Mouse (Mus musculus) intestine, embryonic 15.5 days (tissue): Measurements from ENCODE around the gene Sh3pxd2a. TPM values are rescaled to one million over a fixed set of nuclear protein-coding genes. Genes with fewer than 3 reads are reported as not detected.
A peak's percentile ranks its signal among the peaks of the same experiment; 100 is the strongest.

Experiments
- ATAC-seq: fragments of 200-750 bp; cut with Nextera tagmentation; 2 replicates; pipeline ENCODE4 v1.8.0; 2017; ENCODE audit warnings: moderate TSS enrichment, moderate library complexity
- H3K27ac ChIP-seq: fragments of 300-500 bp; sonication (generic); 2 replicates; pipeline ENCODE4 v1.5.1; 2015; ENCODE audit warnings: mild to moderate bottlenecking, inconsistent platforms
- H3K27me3 ChIP-seq: fragments of 300-500 bp; sonication (generic); replicated peaks from 2 replicates; pipeline ENCODE4 v1.6.1; 2015; ENCODE audit warnings: inconsistent platforms
- H3K36me3 ChIP-seq: fragments of 300-500 bp; sonication (generic); 2 replicates; pipeline ENCODE4 v1.6.1; 2015; ENCODE audit warnings: inconsistent platforms
- H3K4me1 ChIP-seq: fragments of 300-500 bp; sonication (generic); replicated peaks from 2 replicates; pipeline ENCODE4 v1.6.1; 2015; ENCODE audit warnings: inconsistent platforms
- H3K4me2 ChIP-seq: fragments of 300-500 bp; sonication (generic); replicated peaks from 2 replicates; pipeline ENCODE4 v1.6.1; 2015; ENCODE audit warnings: mild to moderate bottlenecking, inconsistent platforms
- H3K4me3 ChIP-seq: fragments of 300-500 bp; sonication (generic); replicated peaks from 2 replicates; pipeline ENCODE4 v1.5.1; 2015; ENCODE audit warnings: inconsistent platforms
- H3K9ac ChIP-seq: fragments of 300-500 bp; sonication (generic); 2 replicates; pipeline ENCODE4 v1.6.1; 2015; ENCODE audit warnings: inconsistent platforms
- H3K9me3 ChIP-seq: fragments of 300-500 bp; sonication (generic); 2 replicates; pipeline ENCODE4 v1.6.1; 2016; ENCODE audit warnings: inconsistent platforms
- WGBS: fragments of 180-500 bp; shearing (Covaris S2); methylation state at CpG from one replicate; pipeline ENCODE4 v1.1.7; 2015; 5-methylcytosine and 5-hydroxymethylcytosine counted together
- polyA plus RNA-seq: library from polyadenylated mRNA; unstranded; fragments of >200 nt; fragmentation: Nextera tagmentation; extraction: Ambion mirVana; gene quantifications from 2 replicates; pipeline ENCODE4 v1.2.1, GENCODE M21; 2015

Sh3pxd2a gene
- polyA plus RNA-seq, 1 experiment from 2014 or later, result 5.0 TPM

DNA sequence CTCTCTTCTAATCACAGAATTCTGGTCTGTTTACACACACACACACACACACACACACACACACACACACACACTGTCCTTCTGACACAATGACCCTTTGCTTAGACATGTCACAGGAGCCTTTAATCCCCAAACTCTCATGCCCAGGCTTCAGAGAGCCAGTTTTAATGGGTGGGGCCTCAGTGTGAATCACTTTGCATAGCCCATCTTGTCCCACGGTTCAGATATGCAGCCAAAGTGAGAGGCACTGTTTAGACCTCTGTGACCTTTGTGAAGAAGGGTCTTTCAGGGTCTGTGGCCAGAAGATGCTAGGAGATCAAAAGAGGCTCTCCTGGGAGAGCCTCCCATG is 148.3 kb downstream of the Sh3pxd2a start:
- H3K4me1 ChIP-seq, result peaks cover 82% of the 10 kb centered on the region
- H3K27me3 ChIP-seq, result no peaks in the 10 kb centered on the region
- no peak overlapping the region for H3K27ac ChIP-seq
- no peaks in the 10 kb centered on the region for H3K36me3 ChIP-seq
- 15% methylated on average over 1 of the region's 1 CpGs for WGBS
- no peak overlapping the region for H3K4me3 ChIP-seq
- no peak overlapping the region for H3K4me2 ChIP-seq
- H3K9me3 ChIP-seq, result no peaks in the 10 kb centered on the region
- no peak for ATAC-seq
- H3K9ac ChIP-seq, result no peak overlapping the region

DNA sequence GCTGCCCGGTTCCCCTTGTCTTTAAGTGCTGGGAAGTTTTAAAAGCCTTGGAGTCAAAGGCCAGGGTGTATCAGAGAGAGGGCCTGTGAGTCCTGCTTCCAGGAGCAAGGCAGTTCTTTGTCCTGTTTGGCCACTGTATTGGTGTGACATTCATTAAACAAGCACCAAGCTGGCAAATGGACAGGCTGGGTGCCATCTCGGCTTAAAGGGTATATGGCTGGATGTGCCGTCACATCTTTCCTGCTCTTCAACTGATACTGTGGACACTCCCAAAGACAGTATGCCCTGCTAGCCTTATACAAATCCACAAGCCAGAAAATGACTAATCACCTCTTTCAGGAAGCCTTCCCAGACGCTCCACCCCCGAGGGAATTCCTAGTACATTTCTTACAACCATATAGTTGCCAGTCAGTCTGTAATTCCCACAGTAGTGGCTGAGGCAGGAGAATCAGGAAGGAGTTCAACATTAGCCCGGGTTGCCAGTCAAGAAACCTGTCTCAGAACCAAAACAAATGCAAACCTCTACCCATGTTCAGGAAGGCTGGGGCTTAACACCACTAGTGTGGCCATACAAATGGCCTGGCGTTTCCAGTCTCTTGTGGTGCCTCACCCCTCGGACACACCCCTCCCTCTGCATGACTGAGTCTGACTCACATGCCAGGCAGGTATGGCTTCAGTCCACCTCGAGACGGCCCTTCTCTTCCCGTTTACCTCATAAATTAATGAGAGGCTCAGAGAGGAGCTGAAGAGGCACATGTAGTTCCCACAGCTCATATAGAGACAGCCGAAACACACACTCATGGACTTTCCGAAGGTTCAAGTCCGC is 148.9 kb downstream of the Sh3pxd2a start:
- H3K9me3 ChIP-seq, result no peaks in the 10 kb centered on the region
- peak overlapping the region; percentile 54 for H3K4me3 ChIP-seq
- H3K4me2 ChIP-seq, result peak overlapping the region; percentile 71
- H3K36me3 ChIP-seq, result no peaks in the 10 kb centered on the region
- peak overlapping the region; percentile 94 for H3K27ac ChIP-seq
- 38% methylated on average over 14 of the region's 14 CpGs for WGBS
- H3K9ac ChIP-seq, result no peak overlapping the region
- no peak for ATAC-seq
- H3K4me1 ChIP-seq, result peaks cover 79% of the 10 kb centered on the region
- no peaks in the 10 kb centered on the region for H3K27me3 ChIP-seq

DNA sequence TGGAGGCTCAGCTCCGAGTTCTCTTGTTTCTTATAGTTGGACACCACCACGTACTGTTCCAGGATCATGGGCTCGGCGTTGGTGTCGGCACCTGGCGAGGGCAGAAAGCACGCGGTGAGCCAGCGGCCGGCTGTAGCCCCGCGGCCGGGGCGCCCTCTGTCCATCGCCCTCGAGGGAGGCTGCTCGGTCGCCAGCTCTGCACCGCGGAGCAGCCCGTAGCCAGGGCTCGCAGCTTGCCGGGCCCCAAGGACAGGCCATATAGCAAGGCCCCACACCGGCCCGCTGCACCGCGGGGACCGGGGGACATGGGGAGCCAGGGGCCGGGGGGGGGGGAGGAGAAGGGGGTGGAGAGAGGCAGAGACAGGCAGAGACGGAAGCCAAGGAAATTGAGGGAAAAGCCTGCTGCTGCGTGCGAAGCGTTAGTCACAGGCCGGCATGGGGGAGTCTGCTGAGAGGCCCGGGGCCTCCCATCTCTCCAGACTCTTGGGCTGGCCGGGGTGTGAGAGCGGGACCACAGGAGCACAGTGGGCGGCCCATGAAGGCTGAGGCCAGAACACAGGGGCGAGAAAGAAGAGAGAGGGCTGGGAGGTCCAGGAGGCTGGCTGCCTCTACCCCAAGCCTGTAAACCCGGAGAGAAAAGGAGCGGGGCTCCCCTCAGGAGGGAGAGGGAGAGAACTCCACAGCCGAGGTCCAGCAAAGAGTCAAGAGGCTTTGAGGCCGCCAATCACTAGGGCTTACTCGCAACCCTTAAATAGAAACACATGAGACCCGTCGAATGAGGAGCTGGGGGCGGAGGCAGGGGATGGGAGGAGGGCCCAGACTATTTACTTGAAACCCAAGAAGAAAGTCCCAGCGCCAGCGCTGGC is 149.9 kb downstream of the Sh3pxd2a start:
- 6% methylated on average over 49 of the region's 49 CpGs for WGBS
- peak; percentile 77 for ATAC-seq
- Histone ChIP-seq H3K4me2 (peak overlapping the region; percentile 71), H3K9ac (peak overlapping the region; percentile 73), H3K4me1 (peaks cover 73% of the 10 kb centered on the region), H3K27me3 (no peaks in the 10 kb centered on the region), H3K36me3 (peaks cover 4% of the 10 kb centered on the region; the same call in 1 of the 2 replicates), H3K27ac (peak overlapping the region; percentile 94), H3K4me3 (peak overlapping the region; percentile 54), H3K9me3 (no peaks in the 10 kb centered on the region)

DNA sequence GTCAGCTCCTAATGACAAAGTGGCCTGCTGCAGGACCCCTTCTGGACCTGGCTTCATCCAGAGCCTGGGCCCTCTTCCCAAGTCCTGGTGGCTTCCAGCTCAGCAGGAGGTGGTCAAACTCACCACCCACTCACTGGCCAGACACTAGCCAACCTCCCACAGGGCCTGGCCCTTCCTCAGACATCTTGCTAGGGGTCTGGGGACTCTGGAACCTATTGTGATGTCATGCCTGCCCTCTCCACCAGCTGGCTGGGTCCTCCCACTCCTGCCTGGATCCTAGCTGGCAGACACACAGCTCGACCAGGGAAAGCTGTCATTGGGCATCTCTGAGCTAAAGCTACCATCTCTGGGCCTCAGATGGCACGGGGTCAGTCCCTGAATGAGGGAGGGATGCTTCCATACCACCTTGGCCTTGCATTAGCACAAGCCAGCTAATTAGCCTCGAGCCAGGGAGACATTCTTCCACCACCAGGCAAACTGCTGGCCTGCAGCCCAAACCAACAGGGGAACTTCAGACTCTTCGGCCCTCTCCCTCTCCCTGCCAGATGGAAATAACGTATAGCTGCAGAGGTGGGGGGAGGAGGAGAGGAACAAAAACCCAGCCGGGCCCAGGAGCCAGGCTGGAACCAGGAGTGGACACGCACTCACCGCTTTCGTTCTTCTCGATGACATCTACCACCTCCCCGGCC is 150.7 kb downstream of the Sh3pxd2a start:
- WGBS, result 31% methylated on average over 11 of the region's 11 CpGs
- no peaks in the 10 kb centered on the region for H3K27me3 ChIP-seq
- H3K4me3 ChIP-seq, result peak overlapping the region; percentile 54
- peak overlapping the region; percentile 71 for H3K4me2 ChIP-seq
- H3K27ac ChIP-seq, result peak overlapping the region; percentile 94
- no peaks in the 10 kb centered on the region for H3K9me3 ChIP-seq
- peaks cover 68% of the 10 kb centered on the region for H3K4me1 ChIP-seq
- peak; percentile 42; the same call in 1 of the 2 replicates for ATAC-seq
- H3K36me3 ChIP-seq, result peaks cover 4% of the 10 kb centered on the region; the same call in 1 of the 2 replicates
- peak overlapping the region; percentile 73 for H3K9ac ChIP-seq

DNA sequence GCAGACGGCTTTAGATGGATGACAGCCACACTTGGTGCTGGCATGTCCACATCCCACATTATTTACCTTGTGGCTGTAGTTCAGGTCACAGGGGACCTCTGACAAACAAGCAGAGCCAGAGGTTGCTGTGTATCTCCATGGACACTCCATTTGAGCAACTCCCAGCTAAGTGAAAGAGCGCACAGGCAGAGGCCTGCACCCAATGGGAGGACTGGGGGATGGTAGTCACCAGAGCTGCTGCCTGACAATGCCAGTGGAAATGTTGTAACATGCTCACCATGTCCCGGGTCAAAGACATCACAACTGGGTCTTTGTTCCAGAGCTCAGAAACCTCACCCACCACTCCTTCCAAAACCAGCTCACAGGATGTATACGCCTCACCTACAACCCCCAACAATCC is 153.0 kb downstream of the Sh3pxd2a start:
- H3K4me1 ChIP-seq, result peaks cover 47% of the 10 kb centered on the region
- H3K36me3 ChIP-seq, result peaks cover 4% of the 10 kb centered on the region; the same call in 1 of the 2 replicates
- H3K27ac ChIP-seq, result no peak overlapping the region
- no peak overlapping the region for H3K9ac ChIP-seq
- WGBS, result 68% methylated on average over 4 of the region's 4 CpGs
- H3K27me3 ChIP-seq, result no peaks in the 10 kb centered on the region
- no peak overlapping the region for H3K4me2 ChIP-seq
- ATAC-seq, result no peak
- H3K9me3 ChIP-seq, result no peaks in the 10 kb centered on the region
- no peak overlapping the region for H3K4me3 ChIP-seq

- ATAC-seq, result no peak
- Histone ChIP-seq H3K27ac (no peak overlapping the region), H3K4me1 (peaks cover 33% of the 10 kb centered on the region), H3K27me3 (no peaks in the 10 kb centered on the region), H3K9me3 (no peaks in the 10 kb centered on the region), H3K36me3 (peaks cover 4% of the 10 kb centered on the region; the same call in 1 of the 2 replicates), H3K4me3 (no peak overlapping the region), H3K9ac (no peak overlapping the region), H3K4me2 (no peak overlapping the region)
- 92% methylated on average over 12 of the region's 12 CpGs for WGBS
Measured at GRCm38 (mm10) chr19:47309824-47310223, 154.4 kb downstream of the Sh3pxd2a start.

DNA sequence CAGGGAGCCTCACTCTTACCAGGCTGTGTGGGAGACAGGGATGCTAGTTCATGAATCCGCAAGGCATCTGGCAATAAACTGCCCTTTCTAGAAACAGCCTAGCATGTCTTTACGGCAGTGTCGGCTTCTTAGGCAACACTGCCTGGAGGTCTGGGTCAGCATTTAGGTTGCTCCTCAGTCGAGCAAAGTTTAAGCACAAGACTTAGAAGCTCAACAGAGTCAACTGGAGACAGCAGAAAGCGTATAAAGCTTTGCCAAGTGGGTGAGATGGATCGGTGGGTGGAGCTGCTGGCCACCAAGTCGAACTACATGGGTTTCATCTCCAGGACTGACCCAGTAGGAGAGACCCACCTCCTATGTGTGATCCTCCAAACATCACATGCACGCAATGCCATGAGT is 157.3 kb downstream of the Sh3pxd2a start:
- Histone ChIP-seq H3K9ac (no peak overlapping the region), H3K4me3 (no peak overlapping the region), H3K36me3 (peaks cover 4% of the 10 kb centered on the region; the same call in 1 of the 2 replicates), H3K27me3 (no peaks in the 10 kb centered on the region), H3K4me2 (no peak overlapping the region), H3K27ac (no peak overlapping the region), H3K9me3 (no peaks in the 10 kb centered on the region), H3K4me1 (peaks cover 23% of the 10 kb centered on the region)
- ATAC-seq, result no peak
- WGBS, result 83% methylated on average over 8 of the region's 8 CpGs

DNA sequence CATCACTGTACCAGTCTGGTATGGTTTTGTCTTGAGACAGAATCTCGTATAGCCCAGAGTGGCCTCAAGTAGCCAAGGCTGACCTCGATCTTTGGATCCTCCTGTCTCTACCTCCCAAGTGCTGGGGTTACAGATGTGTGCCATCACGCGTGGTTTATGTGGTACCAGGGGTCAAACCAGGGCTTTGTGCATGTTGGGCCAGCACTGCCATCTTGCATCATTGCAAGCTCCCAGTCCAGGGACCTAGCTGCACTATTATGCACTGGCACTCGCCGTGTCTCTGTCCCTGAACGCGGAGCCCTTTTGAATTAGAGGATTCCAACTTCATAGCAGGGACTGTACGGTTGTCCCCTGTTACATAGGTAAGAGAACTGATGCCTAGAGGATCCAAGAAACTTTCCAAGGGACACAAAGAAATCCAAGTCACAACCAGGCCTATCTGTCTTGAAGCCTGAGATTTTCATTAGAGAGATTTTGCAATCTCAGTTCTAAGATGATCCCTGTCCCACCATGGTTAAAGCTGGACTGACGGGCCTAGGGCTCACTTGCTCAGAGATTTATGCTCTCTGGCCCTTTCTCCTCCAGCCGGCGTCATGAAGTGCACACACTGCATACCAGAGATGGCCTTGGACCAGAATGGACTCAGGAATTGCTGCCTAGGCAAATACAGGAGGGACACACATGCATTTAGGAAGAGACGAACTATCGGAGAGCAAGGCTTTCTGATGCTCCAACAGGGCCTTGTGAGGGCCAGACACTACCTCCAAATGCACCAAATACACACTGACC is 157.9 kb downstream of the Sh3pxd2a start:
- Histone ChIP-seq H3K27ac (no peak overlapping the region), H3K4me1 (peaks cover 27% of the 10 kb centered on the region)
- ATAC-seq, result no peak

GRCm38 (mm10) chr19:47305401-47305800 is 158.8 kb downstream of the Sh3pxd2a start:
- Histone ChIP-seq H3K36me3 (peaks cover 4% of the 10 kb centered on the region; the same call in 1 of the 2 replicates), H3K4me2 (no peak overlapping the region), H3K27ac (no peak overlapping the region), H3K27me3 (no peaks in the 10 kb centered on the region), H3K4me1 (peaks cover 29% of the 10 kb centered on the region), H3K4me3 (no peak overlapping the region), H3K9ac (no peak overlapping the region), H3K9me3 (no peaks in the 10 kb centered on the region)
- 88% methylated on average over 10 of the region's 10 CpGs for WGBS
- ATAC-seq, result no peak

More for the DNA sequence above, 157.9 kb downstream of the Sh3pxd2a start:
- Histone ChIP-seq H3K36me3 (peaks cover 4% of the 10 kb centered on the region; the same call in 1 of the 2 replicates), H3K27me3 (no peaks in the 10 kb centered on the region), H3K9ac (no peak overlapping the region), H3K4me3 (no peak overlapping the region), H3K4me2 (no peak overlapping the region), H3K9me3 (no peaks in the 10 kb centered on the region)
- WGBS, result 84% methylated on average over 14 of the region's 14 CpGs

DNA sequence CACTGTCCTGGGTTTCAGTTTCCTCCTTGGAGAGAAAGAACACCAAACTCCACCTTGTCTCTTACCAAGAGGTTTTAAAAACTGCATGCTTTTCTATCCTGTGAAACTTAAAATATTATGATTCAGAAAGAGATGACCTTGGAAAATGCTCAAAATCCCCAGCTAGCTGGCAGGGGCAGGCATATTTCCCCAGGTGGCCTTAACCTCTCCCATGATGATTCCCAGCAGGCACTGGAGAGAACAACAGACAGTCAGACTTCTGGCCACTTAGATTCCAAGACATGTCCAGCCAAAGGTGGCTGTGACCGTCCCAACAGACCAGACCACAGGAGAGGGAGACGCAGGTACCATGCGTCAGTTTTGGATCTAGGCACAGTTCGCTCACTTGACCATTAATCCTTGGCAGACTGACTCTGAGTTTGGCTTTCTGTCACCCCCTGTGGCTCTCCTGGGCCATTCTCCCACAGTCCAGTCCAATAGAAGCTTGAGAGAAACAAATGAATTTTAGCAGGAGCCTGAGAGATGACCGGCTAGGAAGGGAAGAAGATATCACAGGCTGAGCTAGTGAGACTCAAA is 159.9 kb downstream of the Sh3pxd2a start:
- Histone ChIP-seq H3K27ac (no peak overlapping the region), H3K9me3 (no peaks in the 10 kb centered on the region), H3K4me1 (peaks cover 29% of the 10 kb centered on the region), H3K4me2 (no peak overlapping the region), H3K36me3 (no peaks in the 10 kb centered on the region), H3K27me3 (no peaks in the 10 kb centered on the region), H3K9ac (no peak overlapping the region), H3K4me3 (no peak overlapping the region)
- no peak for ATAC-seq
- 89% methylated on average over 5 of the region's 5 CpGs for WGBS

- WGBS, result 80% methylated on average over 10 of the region's 10 CpGs
- Histone ChIP-seq H3K4me2 (no peak overlapping the region), H3K9me3 (no peaks in the 10 kb centered on the region), H3K27me3 (no peaks in the 10 kb centered on the region), H3K4me3 (no peak overlapping the region), H3K27ac (peak overlapping the region; percentile 70; the same call in 1 of the 2 replicates), H3K36me3 (no peaks in the 10 kb centered on the region), H3K4me1 (peaks cover 29% of the 10 kb centered on the region), H3K9ac (no peak overlapping the region)
- ATAC-seq, result no peak
Measured at GRCm38 (mm10) chr19:47303128-47303527, 161.1 kb downstream of the Sh3pxd2a start.
